Mouse (Mus musculus) layer of hippocampus, adult 11-12 months (tissue): Measurements from ENCODE around the gene Rbp3.

Experiments used
- DNase-seq: peaks from one replicate; pipeline ENCODE4 v3.0.0; 2022; ENCODE audit warnings: low spot score

The Rbp3 gene

GRCm38 (mm10) chr14:33953761-33954160, at the start of gene Rbp3:
Gene Rbp3 (plus strand): TSS chr14:33954003.
- DNase-seq = no peak

GRCm38 (mm10) chr14:33904851-33905250, 49.0 kb upstream of the Rbp3 start:
- no peak for DNase-seq

DNA sequence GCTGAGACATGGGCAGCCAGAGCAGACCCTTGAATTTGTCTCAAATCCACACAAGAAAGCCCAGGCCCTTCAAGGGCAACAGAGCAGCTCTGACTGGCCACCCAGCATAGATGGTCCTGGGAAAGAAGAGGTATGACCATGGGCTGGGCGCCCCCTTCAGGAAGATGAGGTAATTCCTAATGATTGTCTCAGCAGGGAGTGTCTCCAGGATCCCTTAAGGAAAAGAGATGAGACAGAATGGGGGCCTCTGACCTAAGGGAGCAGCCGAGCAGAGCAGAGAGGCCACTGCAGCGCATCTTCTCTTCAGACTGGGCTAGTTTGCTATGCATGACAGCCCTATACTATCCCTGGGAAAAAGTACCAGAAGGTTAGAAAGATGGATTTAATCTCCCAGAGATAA, 40.1 kb upstream of the Rbp3 start:
- DNase-seq = peak; percentile 69

DNA sequence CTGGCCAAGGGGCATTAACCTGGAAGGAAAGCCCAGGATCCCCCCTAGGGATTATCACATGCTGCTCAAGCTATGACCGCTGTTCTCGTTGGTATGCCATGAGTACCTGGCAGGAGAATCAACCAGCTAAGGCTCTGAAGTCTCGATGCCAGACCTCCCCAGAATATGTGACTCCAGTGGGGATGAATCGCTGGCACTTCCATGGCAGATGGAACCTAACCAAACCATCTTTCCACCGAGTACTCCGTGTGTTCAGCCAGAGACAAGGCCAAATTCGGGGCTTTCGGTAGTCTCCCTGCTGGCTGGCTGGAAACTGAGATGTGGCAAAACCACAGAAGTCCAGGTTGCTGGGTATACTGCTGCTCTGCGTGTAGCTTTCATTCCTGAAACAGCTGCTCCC, 39.6 kb upstream of the Rbp3 start:
- no peak for DNase-seq

DNA sequence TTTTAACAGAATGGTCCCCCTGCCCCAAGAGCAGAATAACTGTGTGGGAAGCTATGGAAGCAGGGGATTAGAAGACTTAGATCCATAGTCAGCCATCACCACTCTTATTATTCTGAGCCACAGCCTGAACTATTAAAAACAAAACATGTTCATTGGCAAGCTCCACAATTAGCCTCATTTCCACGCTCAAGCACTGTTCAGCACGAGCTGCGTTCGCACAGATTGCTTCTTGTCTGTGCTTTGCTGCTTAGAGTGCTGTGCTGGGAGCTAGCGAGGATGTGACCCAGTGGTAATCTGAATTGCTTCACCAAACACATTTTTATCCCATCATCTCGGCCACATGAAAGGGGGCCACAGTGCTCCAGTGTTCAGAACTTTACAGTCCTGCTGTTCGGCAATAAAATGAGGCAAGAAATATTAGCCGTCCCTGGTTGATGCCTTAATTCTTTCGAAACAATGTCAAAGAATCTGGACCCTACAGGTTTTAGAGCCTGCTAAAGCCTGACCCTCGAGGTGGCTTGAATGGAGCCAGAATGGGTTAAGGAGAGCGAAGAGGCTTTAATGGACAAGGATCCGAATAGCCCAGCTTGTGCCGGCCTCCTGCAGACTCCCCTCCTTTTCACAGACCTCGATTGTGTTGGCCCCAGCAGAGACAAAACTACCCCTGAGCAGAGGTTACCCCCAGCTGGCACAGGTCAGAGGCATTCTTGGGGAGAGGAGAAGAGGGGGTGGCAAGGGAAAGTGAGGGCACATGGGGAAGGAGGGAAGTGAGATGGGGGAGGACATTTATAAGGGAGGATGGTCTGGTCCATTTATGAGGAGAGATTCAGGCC, 32.9 kb upstream of the Rbp3 start:
- DNase-seq = peak; percentile 60

DNA sequence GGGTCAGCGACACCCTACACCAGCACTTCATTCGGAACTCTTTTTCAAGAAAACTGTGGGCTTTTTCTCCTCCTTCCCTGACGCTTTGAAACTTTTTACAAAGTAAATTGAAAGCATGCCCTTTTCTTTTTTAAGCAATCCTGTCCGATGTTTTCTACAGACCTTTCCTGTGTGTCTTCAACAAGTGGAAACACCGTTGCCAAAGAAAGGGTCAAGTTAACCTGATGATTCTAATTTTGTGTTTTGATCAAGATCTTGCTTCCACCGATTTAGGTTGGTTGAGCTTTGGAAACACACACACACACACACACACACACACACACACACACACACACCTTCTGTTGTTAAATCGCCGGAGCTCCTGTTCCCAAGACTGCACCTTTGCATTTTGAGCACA, 31.0 kb upstream of the Rbp3 start:
- DNase-seq = no peak

GRCm38 (mm10) chr14:33923168-33924070, 30.4 kb upstream of the Rbp3 start, which contains the start of gene Gdf10:
Gene Gdf10 (plus strand): TSS chr14:33923587.
- DNase-seq = peak; percentile 20

DNA sequence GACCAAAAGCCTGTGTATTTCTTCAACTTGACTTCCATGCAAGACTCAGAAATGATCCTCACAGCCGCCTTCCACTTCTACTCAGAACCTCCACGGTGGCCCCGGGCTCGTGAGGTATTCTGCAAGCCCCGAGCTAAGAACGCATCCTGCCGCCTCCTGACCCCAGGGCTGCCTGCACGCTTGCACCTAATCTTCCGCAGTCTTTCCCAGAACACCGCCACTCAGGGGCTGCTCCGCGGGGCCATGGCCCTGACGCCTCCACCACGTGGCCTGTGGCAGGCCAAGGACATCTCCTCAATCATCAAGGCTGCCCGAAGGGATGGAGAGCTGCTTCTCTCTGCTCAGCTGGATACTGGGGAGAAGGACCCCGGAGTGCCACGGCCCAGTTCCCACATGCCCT, 21.9 kb upstream of the Rbp3 start:
- no peak for DNase-seq

DNA sequence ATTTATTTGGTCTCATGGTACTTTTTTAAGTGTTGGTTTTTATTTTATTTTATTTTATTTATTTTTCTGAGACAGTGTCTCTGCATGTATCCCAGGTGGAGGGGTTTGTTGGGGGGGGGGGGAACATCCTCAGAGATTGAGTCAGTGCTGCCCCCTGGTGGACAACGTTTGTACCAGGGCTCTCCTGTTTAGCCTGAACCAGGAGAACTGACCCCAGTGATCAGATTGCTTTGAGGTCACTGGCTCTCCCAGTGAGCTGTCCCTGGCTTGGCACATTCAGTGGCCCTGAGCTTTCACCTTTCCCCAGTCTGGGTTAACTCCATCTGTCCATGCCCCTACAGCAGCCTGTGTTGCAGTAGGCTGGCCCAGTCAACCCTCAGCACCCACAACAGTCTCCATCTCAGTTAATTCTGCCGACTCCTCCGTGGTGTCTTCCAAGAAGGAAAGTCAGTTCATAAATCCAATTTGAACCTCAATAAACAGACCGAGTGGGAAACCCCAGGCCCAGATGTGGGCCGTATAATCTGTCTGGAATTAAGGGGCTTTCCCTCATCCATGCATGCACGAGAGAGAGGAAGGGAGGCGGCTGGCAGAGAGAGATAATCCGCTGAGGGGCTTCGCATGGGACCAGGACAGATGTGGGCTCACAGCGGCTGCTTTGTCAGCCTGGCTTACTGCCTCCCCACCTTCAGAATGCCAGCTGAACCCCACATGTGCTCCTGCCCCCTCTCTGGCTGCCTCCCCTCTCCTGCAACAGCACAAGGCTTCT, 20.7 kb upstream of the Rbp3 start:
- DNase-seq = peak; percentile 61

DNA sequence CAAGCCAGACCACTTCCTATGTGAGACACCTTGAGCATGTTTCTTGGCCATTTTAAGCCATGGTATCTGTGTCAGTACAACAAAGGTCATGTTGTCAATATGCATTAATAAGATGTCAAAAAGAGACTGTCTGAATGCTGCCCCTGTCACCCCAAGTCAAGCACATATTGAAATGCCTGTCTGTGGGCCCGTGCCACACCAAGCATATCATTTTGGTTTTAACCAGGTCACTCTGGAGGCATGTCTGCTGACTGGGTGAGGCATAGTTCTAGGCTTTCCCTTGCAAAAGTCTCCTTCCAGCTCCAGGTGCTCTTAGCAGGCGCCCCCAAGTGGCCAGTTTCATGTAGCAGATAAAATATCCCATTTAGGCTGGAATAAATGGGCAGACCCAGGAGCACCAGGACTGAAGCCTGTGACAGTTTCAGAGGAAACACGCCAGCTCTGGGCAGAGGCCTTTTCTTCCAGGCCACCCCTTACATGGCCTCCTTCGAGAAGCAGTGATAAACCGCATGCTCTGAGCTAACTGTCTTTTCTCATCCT, 20.0 kb upstream of the Rbp3 start:
- peak; percentile 72 for DNase-seq

- peak; percentile 73 for DNase-seq
Observed at GRCm38 (mm10) chr14:33939117-33939516, 14.7 kb upstream of the Rbp3 start.

GRCm38 (mm10) chr14:33940739-33941138, 13.1 kb upstream of the Rbp3 start, which contains the start of gene Gdf2:
Gene Gdf2 (plus strand): TSS chr14:33941039.
- no peak for DNase-seq

GRCm38 (mm10) chr14:33942222-33942621, 11.6 kb upstream of the Rbp3 start:
- no peak for DNase-seq

- no peak for DNase-seq
Observed at GRCm38 (mm10) chr14:33946125-33946524, 7.7 kb upstream of the Rbp3 start.

DNA sequence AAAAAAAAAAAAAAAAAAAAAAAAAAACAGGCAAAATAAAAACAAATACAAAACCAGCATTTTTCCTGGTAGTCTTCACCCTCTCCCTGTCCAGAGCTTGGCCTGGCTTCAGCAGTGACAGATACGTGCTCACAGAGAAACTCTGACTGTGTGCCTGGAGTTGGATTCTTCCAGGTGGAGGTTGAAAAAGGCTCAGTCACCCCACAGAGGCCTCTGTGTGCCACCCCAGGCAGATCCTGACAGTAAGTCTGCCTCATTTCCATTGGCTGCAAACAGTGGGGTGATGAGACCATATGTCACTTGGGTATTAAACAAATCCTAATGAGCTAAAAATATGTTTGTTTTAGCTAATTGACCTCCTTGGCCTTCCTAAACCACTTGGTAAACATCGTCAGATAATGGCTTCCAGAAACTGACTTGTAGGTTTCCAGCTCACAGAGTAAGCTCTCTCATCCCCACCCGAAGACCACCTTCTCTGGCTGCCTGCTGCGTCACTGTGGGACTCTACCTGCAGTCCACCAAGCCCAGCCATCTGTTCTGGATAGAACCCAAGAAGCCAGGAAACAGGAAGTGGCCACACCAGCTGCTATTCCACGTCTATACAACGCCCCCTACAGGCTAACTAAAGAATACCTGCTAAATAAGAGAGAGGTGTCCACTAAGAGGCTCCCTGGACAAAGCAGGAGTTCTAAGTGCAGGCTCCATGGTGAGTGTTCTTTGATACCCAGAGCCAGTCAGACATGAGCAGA, 1.4 kb upstream of the Rbp3 start:
- no peak for DNase-seq

GRCm38 (mm10) chr14:33956055-33956454, 2.3 kb downstream of the Rbp3 start:
- DNase-seq = no peak

GRCm38 (mm10) chr14:33958186-33958585, 4.4 kb downstream of the Rbp3 start:
- DNase-seq = no peak

- no peak for DNase-seq
Observed at GRCm38 (mm10) chr14:33958841-33959240, 5.0 kb downstream of the Rbp3 start.

DNA sequence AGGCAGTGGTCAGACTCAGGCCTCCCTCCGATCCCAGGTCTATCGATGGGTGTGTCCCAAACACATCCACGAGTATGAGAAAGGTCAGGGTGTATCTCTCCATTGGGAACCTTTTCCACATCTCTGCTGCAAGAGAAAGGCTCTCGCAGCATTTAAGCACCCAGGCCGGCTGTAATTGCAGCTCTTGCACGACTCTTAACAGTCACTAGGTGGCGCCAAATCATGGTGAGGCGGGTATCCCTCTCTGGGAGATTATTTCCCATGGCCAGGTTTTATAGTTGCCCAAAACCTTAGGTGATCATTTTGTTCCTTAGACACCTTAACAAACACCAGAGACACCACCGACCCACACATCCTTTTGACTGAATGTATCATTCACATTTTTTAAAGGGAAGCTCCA, 5.5 kb downstream of the Rbp3 start:
- DNase-seq = peak; percentile 68

DNA sequence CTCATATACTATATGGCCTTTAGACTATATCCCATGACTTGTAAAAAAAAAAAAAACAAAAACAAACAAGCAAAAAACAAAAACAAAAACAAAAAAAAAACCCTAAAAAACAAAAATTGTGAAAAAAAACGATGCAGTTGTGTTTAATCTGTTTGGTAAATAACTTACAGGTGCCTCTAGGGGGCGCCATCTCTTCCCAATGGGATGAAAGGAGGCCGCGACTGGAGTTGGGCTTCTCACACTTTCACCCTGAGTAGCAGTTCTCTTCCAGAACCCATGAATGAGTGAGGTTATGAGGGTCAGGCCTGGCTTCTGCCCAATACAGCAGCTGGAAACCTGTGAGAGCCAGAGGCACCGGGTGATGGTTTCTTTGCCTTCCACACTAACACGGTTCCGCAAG, 11.9 kb downstream of the Rbp3 start:
- DNase-seq = no peak

DNA sequence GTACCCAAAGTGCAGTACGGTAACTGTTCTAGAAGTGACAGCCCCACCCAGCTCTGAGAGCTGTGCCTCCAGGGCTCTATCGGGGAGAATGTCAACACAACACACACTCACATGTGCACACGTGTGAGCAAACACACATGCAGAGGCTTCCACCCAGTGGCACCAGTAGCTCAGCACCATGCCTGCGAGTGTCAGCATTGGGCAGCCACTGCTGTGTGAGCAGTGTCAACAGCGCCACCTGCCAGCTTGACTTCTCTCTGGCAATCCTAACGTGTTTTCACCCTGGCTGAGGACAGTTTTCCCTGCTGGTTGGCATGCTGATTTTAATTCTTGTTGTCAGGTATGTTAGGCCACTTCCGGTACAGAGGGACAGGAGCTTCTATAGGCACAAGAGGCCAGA, 18.9 kb downstream of the Rbp3 start:
- DNase-seq = no peak
